Mouse (Mus musculus) forebrain, embryonic 16.5 days (tissue): ENCODE data around the gene Nif3l1. TPM values are rescaled to one million over a fixed set of nuclear protein-coding genes. Genes with fewer than 3 reads are reported as not detected.

Experiments used
- ATAC-seq: fragments of 200-750 bp; cut with Nextera tagmentation; 2 replicates; pipeline ENCODE4 v1.8.0; 2017; ENCODE audit warnings: mild to moderate bottlenecking, moderate library complexity
- H3K27ac ChIP-seq: fragments of 300-500 bp; sonication (generic); 2 replicates; pipeline ENCODE4 v1.5.1; 2014; ENCODE audit warnings: low read length, control low read depth
- H3K27me3 ChIP-seq: fragments of 300-500 bp; sonication (generic); replicated peaks from 2 replicates; pipeline ENCODE4 v1.6.1; 2014; ENCODE audit warnings: low read length; ENCODE audit not compliant: control insufficient read depth, insufficient read depth
- H3K36me3 ChIP-seq: fragments of 300-500 bp; sonication (generic); 2 replicates; pipeline ENCODE4 v1.6.1; 2014; ENCODE audit not compliant: control insufficient read depth, insufficient read depth
- H3K4me1 ChIP-seq: fragments of 300-500 bp; sonication (generic); replicated peaks from 2 replicates; pipeline ENCODE4 v1.6.1; 2014; ENCODE audit warnings: low read length; ENCODE audit not compliant: control insufficient read depth, insufficient read depth
- H3K4me2 ChIP-seq: fragments of 300-500 bp; sonication (generic); 2 replicates; pipeline ENCODE4 v1.6.1; 2014; ENCODE audit warnings: mild to moderate bottlenecking, low read length, control low read depth
- H3K4me3 ChIP-seq: fragments of 300-500 bp; sonication (generic); replicated peaks from 2 replicates; pipeline ENCODE4 v1.5.1; 2014; ENCODE audit warnings: mild to moderate bottlenecking, low read length, control low read depth
- H3K9ac ChIP-seq: fragments of 300-500 bp; sonication (generic); replicated peaks from 2 replicates; pipeline ENCODE4 v1.6.1; 2014; ENCODE audit warnings: low read depth, low read length, control low read depth
- H3K9me3 ChIP-seq: fragments of 300-500 bp; sonication (generic); 2 replicates; pipeline ENCODE4 v1.6.1; 2016; ENCODE audit warnings: low read length; ENCODE audit not compliant: control insufficient read depth
- WGBS: fragments of 180-500 bp; shearing (Covaris S2); extraction: QIAGEN DNeasy Blood & Tissue Kit; methylation state at CpG from one replicate; pipeline ENCODE4 v1.1.7; 2014; 5-methylcytosine and 5-hydroxymethylcytosine counted together
- polyA plus RNA-seq: library from polyadenylated mRNA; unstranded; fragments of >200 nt; fragmentation: Nextera tagmentation; extraction: Ambion mirVana; gene quantifications from 2 replicates; pipeline ENCODE4 v1.2.1, GENCODE M21; 2015

Nif3l1 gene
- polyA plus RNA-seq, 1 experiment from 2014 or later, result 68.1 TPM

DNA sequence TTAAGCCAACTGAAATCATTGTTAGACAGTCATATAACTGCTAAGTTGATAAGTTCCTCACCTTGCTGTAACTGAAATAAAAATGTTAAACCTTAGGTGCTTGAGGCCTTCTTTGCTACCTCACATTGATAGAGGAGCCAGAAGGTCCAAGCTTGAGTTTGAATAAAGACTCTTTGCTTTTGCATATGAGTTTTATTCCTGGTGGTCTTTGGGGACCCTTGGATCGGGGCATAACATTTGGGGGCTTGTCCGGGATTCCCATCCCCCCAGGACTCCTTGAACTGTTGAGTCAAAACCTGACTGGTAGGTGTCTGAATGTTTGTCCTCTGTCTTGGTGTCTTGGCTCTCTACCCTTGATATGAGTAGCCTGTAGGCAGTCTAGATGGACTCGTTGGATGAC lies 62.3 kb downstream of the Nif3l1 start:
- no peak for ATAC-seq
- 100% methylated on average over 3 of the region's 3 CpGs for WGBS

More for the DNA sequence above, 62.3 kb downstream of the Nif3l1 start:
- no peak overlapping the region for H3K27ac ChIP-seq
- H3K36me3 ChIP-seq, result peaks cover 6% of the 10 kb centered on the region
- peaks cover 15% of the 10 kb centered on the region for H3K9me3 ChIP-seq
- H3K4me3 ChIP-seq, result no peak overlapping the region
- peaks cover 18% of the 10 kb centered on the region for H3K4me1 ChIP-seq
- H3K4me2 ChIP-seq, result no peak overlapping the region
- H3K9ac ChIP-seq, result no peak overlapping the region
- H3K27me3 ChIP-seq, result no peaks in the 10 kb centered on the region

Other genes starting within 250 kb of the Nif3l1 start
- gene Aox4, start 234.8 kb upstream of the Nif3l1 start, polyA plus RNA-seq, result 2.1 TPM in 2 replicates
- gene Aox2, start 166.8 kb upstream of the Nif3l1 start, polyA plus RNA-seq, result 0.05 TPM in 1 of 2 replicates, not detected in the other
- 375 and 410 TPM in 2 replicates for gene Bzw1, start 52.3 kb upstream of the Nif3l1 start, polyA plus RNA-seq
- gene Clk1, start 21.1 kb upstream of the Nif3l1 start, polyA plus RNA-seq, result 192 and 208 TPM in 2 replicates
- 54.1 and 61.4 TPM in 2 replicates for gene Ppil3, start 335 bp downstream of the Nif3l1 start, polyA plus RNA-seq
- 29.6 TPM in 2 replicates for gene Orc2, start 60.0 kb downstream of the Nif3l1 start, polyA plus RNA-seq
- gene Fam126b, start 141.2 kb downstream of the Nif3l1 start, polyA plus RNA-seq, result 16.0 and 17.7 TPM in 2 replicates
- gene Ndufb3, start 141.2 kb downstream of the Nif3l1 start, polyA plus RNA-seq, result 161 and 165 TPM in 2 replicates